Mouse (Mus musculus) kidney, adult 18-20 months (tissue): Measurements from ENCODE around the gene Olfr275.
"Not testable (repeated sequence)": the region's sequence is repeated elsewhere in the genome, so short reads cannot be mapped to it uniquely, and the experiment has no call there.

ENCODE experiments used
- DNase-seq: peaks from one replicate; pipeline ENCODE4 v3.0.0; 2021

Gene Olfr275

DNA sequence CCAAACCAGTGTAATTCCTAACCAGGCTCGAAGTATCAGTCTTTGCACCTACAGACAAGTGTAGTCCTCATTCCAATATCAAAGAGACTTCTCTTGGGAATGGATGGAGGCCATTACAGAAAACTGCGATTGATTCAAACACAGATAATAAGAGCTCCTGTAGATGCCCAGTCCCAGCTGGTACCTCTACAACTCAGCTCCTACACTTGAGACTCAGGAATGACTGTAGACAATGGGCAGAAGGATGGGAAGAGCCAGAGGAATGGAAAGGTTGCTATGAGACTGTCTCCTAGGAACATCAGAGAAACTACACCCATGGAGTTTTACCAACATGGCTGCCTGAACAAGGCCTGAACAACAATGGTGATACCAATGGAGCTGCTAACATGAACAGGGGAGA, at the start of gene Olfr275:
Olfr275 (plus strand) TSS at position 301 of the 400 bp plus-strand sequence.
- no peak for DNase-seq

GRCm38 (mm10) chr4:52765612-52766011, 48.8 kb upstream of the Olfr275 start:
- no peak for DNase-seq

DNA sequence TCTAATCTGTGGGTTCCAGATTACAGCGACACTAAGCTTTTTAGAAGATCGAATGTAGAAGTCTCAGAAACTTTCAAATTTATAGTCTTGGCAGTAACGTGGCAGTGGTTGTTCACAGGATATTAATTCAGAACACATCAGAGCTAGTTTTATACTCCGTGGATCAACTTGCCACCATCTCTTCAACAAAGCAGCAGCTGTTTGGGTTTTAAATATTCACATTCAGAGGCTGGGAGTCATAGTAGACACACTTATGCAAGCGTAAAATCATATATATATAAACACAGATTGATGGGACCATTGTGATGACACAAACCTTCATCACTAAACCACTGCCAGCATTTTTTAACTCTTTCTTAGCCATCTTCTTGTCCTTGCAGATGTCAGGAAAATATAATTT, 42.2 kb upstream of the Olfr275 start:
- DNase-seq: no peak

- no peak for DNase-seq
Measured at GRCm38 (mm10) chr4:52800013-52800412, 14.4 kb upstream of the Olfr275 start.

- no peak for DNase-seq
Measured at GRCm38 (mm10) chr4:52811871-52812270, 2.5 kb upstream of the Olfr275 start.

GRCm38 (mm10) chr4:52821375-52821774, 7.0 kb downstream of the Olfr275 start:
- DNase-seq: no peak

GRCm38 (mm10) chr4:52845411-52845810, 31.0 kb downstream of the Olfr275 start:
- DNase-seq: not testable (repeated sequence)

- no peak for DNase-seq
Measured at GRCm38 (mm10) chr4:52849039-52849635, 34.7 kb downstream of the Olfr275 start.

GRCm38 (mm10) chr4:52849672-52850071, 35.3 kb downstream of the Olfr275 start:
- DNase-seq: no peak

GRCm38 (mm10) chr4:52859136-52859535, 44.7 kb downstream of the Olfr275 start, which contains the start of gene Olfr273:
TSS of gene Olfr273 (minus strand) at chr4:52859236.
- no peak for DNase-seq

GRCm38 (mm10) chr4:52864156-52864555, 49.8 kb downstream of the Olfr275 start:
- DNase-seq: no peak
